Comparison of ENCODE assay signal across 8 mouse cellular contexts in the genomic region with DNA sequence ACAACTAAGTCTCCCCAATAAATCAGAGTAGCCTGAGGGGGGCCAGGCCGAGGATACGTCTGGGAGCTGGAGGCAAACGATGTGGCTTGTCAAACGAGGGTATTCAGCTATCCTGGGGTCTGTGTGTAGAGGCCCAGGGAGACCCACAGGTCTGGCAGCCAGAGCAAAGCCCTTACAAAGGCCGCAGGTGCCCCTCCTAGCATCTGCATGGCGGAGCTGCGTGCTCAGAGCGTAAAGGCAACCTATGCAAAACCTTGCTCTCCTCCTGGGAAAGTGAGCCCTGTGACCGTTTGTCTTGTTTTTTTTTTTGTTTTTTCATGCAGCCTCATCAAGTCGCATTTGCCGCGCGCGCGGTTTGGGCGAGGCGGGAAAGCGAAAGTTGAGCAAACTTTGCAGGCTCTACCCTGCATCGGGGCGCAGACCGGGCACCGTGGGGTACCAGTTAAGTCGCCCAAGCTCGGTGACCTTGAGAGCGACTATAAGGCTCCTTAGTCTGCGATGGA. TPM values are rescaled to one million over a fixed set of nuclear protein-coding genes. Genes with fewer than 3 reads are reported as not detected.
DNase-seq lines count a peak whose midpoint lies in the region; ATAC-seq and TF ChIP-seq lines count a peak whose summit lies in the region.

No protein-coding gene starts in this region.

- H3K4me2 ChIP-seq in intestine, embryonic 16.5 days (ENCODE audit: low read depth, low read length) = peak overlapping the region; percentile 82

- no peaks in the 10 kb centered on the region for H3K4me1 ChIP-seq in cerebellum, adult 2 months (ENCODE audit: control insufficient read depth, insufficient read depth, low read length)
- peaks cover 3% of the 10 kb centered on the region; the same call in 1 of the 2 replicates for H3K4me1 ChIP-seq in embryonic fibroblast, embryonic 13.5 days (ENCODE audit: control insufficient read depth, insufficient read depth, low read length)
- H3K4me1 ChIP-seq in intestine, embryonic 16.5 days (ENCODE audit: control insufficient read depth, insufficient read depth, low read length) = peaks cover 13% of the 10 kb centered on the region
- peaks cover 7% of the 10 kb centered on the region for H3K4me1 ChIP-seq in testis, adult 2 months (ENCODE audit: control insufficient read depth, insufficient read depth, low read length)

- peaks cover under 1% of the 10 kb centered on the region for H3K36me3 ChIP-seq in intestine, embryonic 16.5 days (ENCODE audit: control insufficient read depth, insufficient read depth, low read length)
- peaks cover 5% of the 10 kb centered on the region; the same call in 1 of the 2 replicates for H3K36me3 ChIP-seq in testis, adult 2 months (ENCODE audit: control insufficient read depth, insufficient read depth, low read length)

- H3K27me3 ChIP-seq in cerebellum, adult 2 months (ENCODE audit: control insufficient read depth, insufficient read depth, low read length) = no peaks in the 10 kb centered on the region
- H3K27me3 ChIP-seq in intestine, embryonic 16.5 days (replicated peaks; ENCODE audit: control insufficient read depth, insufficient read depth, low read length) = no peaks in the 10 kb centered on the region
- no peaks in the 10 kb centered on the region for H3K27me3 ChIP-seq in testis, adult 2 months (ENCODE audit: control insufficient read depth, insufficient read depth, low read length)

- peak overlapping the region; percentile 80 for H3K27ac ChIP-seq in cerebellum, adult 2 months (ENCODE audit: insufficient read depth, low read length)
- peak overlapping the region; percentile 74 for H3K27ac ChIP-seq in embryonic fibroblast, embryonic 13.5 days (ENCODE audit: insufficient read depth, low read length)
- H3K27ac ChIP-seq in intestine, embryonic 16.5 days (ENCODE audit: low read length) = peak overlapping the region; percentile 97
- peak overlapping the region; percentile 99 for H3K27ac ChIP-seq in testis, adult 2 months (ENCODE audit: control insufficient read depth, insufficient read depth, low read depth, low read length)

- ATAC-seq in intestine, embryonic 16.5 days = peak; percentile 47; the same call in 1 of the 2 replicates
- peak; percentile 19 for ATAC-seq in megakaryocyte progenitor cell, adult 5-6 weeks (replicated peaks; ENCODE audit: poor library complexity)

- WGBS in cerebellum, adult 2 months = under 1% methylated on average over 26 of the region's 26 CpGs
- under 1% methylated on average over 26 of the region's 26 CpGs for WGBS in intestine, embryonic 16.5 days

- DNase-seq in cerebellum, adult 2 months = peak in 1 of 2 experiments; percentile 47
- no peak for DNase-seq in cerebellum, adult 9-11 months
- DNase-seq in ES-CJ7 (ENCODE audit: low read depth, low spot score) = peak; percentile 73
- DNase-seq in layer of hippocampus, adult 8-10 months (ENCODE audit: low spot score in 2 of 2) = no peak

- peak overlapping the region; percentile 74 for H3K4me3 ChIP-seq in cerebellum, adult 2 months (replicated peaks; ENCODE audit: insufficient read depth, low read depth, low read length)
- peak overlapping the region; percentile 67 for H3K4me3 ChIP-seq in embryonic fibroblast, embryonic 13.5 days (ENCODE audit: insufficient read depth, low read length)
- peak overlapping the region; percentile 63 for H3K4me3 ChIP-seq in intestine, embryonic 16.5 days (ENCODE audit: low read length)
- peak overlapping the region; percentile 100 for H3K4me3 ChIP-seq in testis, adult 2 months (ENCODE audit: control insufficient read depth, low read depth, low read length)

- TF ChIP-seq CTCF in cerebellum, adult 2 months (IDR thresholded peaks at IDR 0.05; ENCODE audit: borderline replicate concordance, insufficient read depth, low read depth, low read length) = no peak
- TF ChIP-seq CTCF in embryonic fibroblast, embryonic 13.5 days (IDR thresholded peaks at IDR 0.05; ENCODE audit: borderline replicate concordance, insufficient read depth, low read length) = no peak
- TF ChIP-seq CTCF in testis, adult 2 months (IDR thresholded peaks at IDR 0.05; ENCODE audit: control insufficient read depth, insufficient read depth, insufficient replicate concordance, low read depth, low read length) = no peak

- H3K9ac ChIP-seq in intestine, embryonic 16.5 days (ENCODE audit: low read depth, low read length) = peak overlapping the region; percentile 93

- no peak for TF ChIP-seq POLR2A in cerebellum, adult 2 months (IDR thresholded peaks at IDR 0.05; ENCODE audit: borderline replicate concordance, insufficient read depth, low read length)
- peak; percentile 25; the same call in 1 of the 2 replicates for TF ChIP-seq POLR2A in embryonic fibroblast, embryonic 13.5 days (IDR thresholded peaks at IDR 0.05; ENCODE audit: low read depth, low read length)
- TF ChIP-seq POLR2A in testis, adult 2 months (IDR thresholded peaks at IDR 0.05; ENCODE audit: control insufficient read depth, low read depth, low read length) = no peak

- H3K9me3 ChIP-seq in intestine, embryonic 16.5 days (ENCODE audit: control insufficient read depth, low read length) = no peaks in the 10 kb centered on the region

RNA-seq across cellular contexts. Expression of gene Srsf3, which starts 0.6 kb away (rescaled TPM):
- polyA plus RNA-seq in cerebellum, adult 2 months (2012; rRNA removed) = 129 and 136 TPM in 2 replicates
- polyA plus RNA-seq in embryonic fibroblast, embryonic 13.5 days (2011; ENCODE audit: insufficient read length, low read depth, missing spikeins) = 253 and 262 TPM in 2 replicates
- polyA plus RNA-seq in intestine, embryonic 16.5 days (2015; fragmentation: Nextera tagmentation; extraction: Ambion mirVana) = 393 and 451 TPM in 2 replicates
- 486 and 506 TPM in 2 replicates for total RNA-seq in megakaryocyte progenitor cell, adult 5-6 weeks (2015)
- 767 and 797 TPM in 2 replicates for total RNA-seq in megakaryocyte progenitor cell, adult 5-6 weeks (2017)
- polyA plus RNA-seq in testis, adult 2 months (2012; rRNA removed) = 75.4 and 83.4 TPM in 2 replicates
- 100 to 1,000 TPM; 117 to 141 (median 132) TPM for total RNA-seq in layer of hippocampus, adult 8-10 months (2022)

RNA-seq across cellular contexts. Expression of gene Stk38, which starts 24.0 kb away (rescaled TPM):
- 82.8 and 86.7 TPM in 2 replicates for polyA plus RNA-seq in cerebellum, adult 2 months (2012; rRNA removed)
- 89.4 and 102 TPM in 2 replicates for polyA plus RNA-seq in embryonic fibroblast, embryonic 13.5 days (2011; ENCODE audit: insufficient read length, low read depth, missing spikeins)
- polyA plus RNA-seq in intestine, embryonic 16.5 days (2015; fragmentation: Nextera tagmentation; extraction: Ambion mirVana) = 98.3 and 104 TPM in 2 replicates
- 84.6 and 97.1 TPM in 2 replicates for total RNA-seq in megakaryocyte progenitor cell, adult 5-6 weeks (2015)
- total RNA-seq in megakaryocyte progenitor cell, adult 5-6 weeks (2017) = 50.8 and 85.5 TPM in 2 replicates
- polyA plus RNA-seq in testis, adult 2 months (2012; rRNA removed) = 33.9 and 43.7 TPM in 2 replicates
- total RNA-seq in layer of hippocampus, adult 8-10 months (2022) = 10 to 100 TPM; 56.9 to 81.7 (median 64.5) TPM

RNA-seq across cellular contexts. Expression of gene Cdkn1a, which starts 59.0 kb away (rescaled TPM):
- 12.6 and 19.4 TPM in 2 replicates for polyA plus RNA-seq in cerebellum, adult 2 months (2012; rRNA removed)
- polyA plus RNA-seq in embryonic fibroblast, embryonic 13.5 days (2011; ENCODE audit: insufficient read length, low read depth, missing spikeins) = 453 and 677 TPM in 2 replicates
- polyA plus RNA-seq in intestine, embryonic 16.5 days (2015; fragmentation: Nextera tagmentation; extraction: Ambion mirVana) = 107 and 114 TPM in 2 replicates
- total RNA-seq in megakaryocyte progenitor cell, adult 5-6 weeks (2015) = 7.8 and 11.4 TPM in 2 replicates
- total RNA-seq in megakaryocyte progenitor cell, adult 5-6 weeks (2017) = 1.3 and 3.6 TPM in 2 replicates
- polyA plus RNA-seq in testis, adult 2 months (2012; rRNA removed) = 10.5 and 11.3 TPM in 2 replicates
- total RNA-seq in layer of hippocampus, adult 8-10 months (2022) = 10 to 100 TPM in 1 of 4 experiments, 1 to 10 TPM in 3; 7.0 to 12.5 (median 8.8) TPM
